Mouse (Mus musculus): ENCODE data around the gene Fam98a.
A peak's percentile ranks its signal among the peaks of the same experiment; 100 is the strongest.

Fam98a gene

GRCm38 (mm10) chr17:75551512-75552400 lies at the start of gene Fam98a:
TSS of gene Fam98a (minus strand) at chr17:75551946.
- DNase-seq: peak; percentile 98

- DNase-seq: no peak
These were observed 46.9 kb upstream of the Fam98a start for GRCm38 (mm10) chr17:75598652-75599051.

- no peak for DNase-seq
These were observed 31.0 kb upstream of the Fam98a start for GRCm38 (mm10) chr17:75582738-75583137.

GRCm38 (mm10) chr17:75575608-75576007 lies 23.9 kb upstream of the Fam98a start:
- DNase-seq: no peak

- DNase-seq: peak; percentile 83
These were observed 6.3 kb upstream of the Fam98a start for GRCm38 (mm10) chr17:75558041-75558440.

GRCm38 (mm10) chr17:75557031-75557430 lies 5.3 kb upstream of the Fam98a start:
- DNase-seq: no peak

- DNase-seq: peak; percentile 52
These were observed 854 bp downstream of the Fam98a start for GRCm38 (mm10) chr17:75550771-75551413.

GRCm38 (mm10) chr17:75544262-75544661 lies 7.5 kb downstream of the Fam98a start:
- no peak for DNase-seq

- no peak for DNase-seq
These were observed 8.3 kb downstream of the Fam98a start for GRCm38 (mm10) chr17:75543434-75543833.

- DNase-seq: no peak
These were observed 11.9 kb downstream of the Fam98a start for GRCm38 (mm10) chr17:75539841-75540240.

GRCm38 (mm10) chr17:75539130-75539529 lies 12.6 kb downstream of the Fam98a start:
- DNase-seq: no peak

- DNase-seq: no peak
These were observed 13.3 kb downstream of the Fam98a start for GRCm38 (mm10) chr17:75538431-75538830.

- no peak for DNase-seq
These were observed 14.7 kb downstream of the Fam98a start for GRCm38 (mm10) chr17:75537050-75537445.

GRCm38 (mm10) chr17:75536396-75537049 lies 15.2 kb downstream of the Fam98a start:
- peak; percentile 52 for DNase-seq

GRCm38 (mm10) chr17:75535612-75536011 lies 16.1 kb downstream of the Fam98a start:
- DNase-seq: no peak

- no peak for DNase-seq
These were observed 17.3 kb downstream of the Fam98a start for GRCm38 (mm10) chr17:75534314-75535020.

- no peak for DNase-seq
These were observed 19.2 kb downstream of the Fam98a start for GRCm38 (mm10) chr17:75532469-75532986.

GRCm38 (mm10) chr17:75529222-75529935 lies 22.4 kb downstream of the Fam98a start:
- DNase-seq: no peak

- DNase-seq: no peak
These were observed 25.3 kb downstream of the Fam98a start for GRCm38 (mm10) chr17:75526411-75526810.

- DNase-seq: peak; percentile 46
These were observed 27.9 kb downstream of the Fam98a start for GRCm38 (mm10) chr17:75523812-75524211.

- DNase-seq: peak; percentile 20
These were observed 29.2 kb downstream of the Fam98a start for GRCm38 (mm10) chr17:75522347-75523065.
